Mouse (Mus musculus) heart, adult 8-10 months (tissue): Measurements from ENCODE around the gene Prrc2b. TPM values are rescaled to one million over a fixed set of nuclear protein-coding genes. Genes with fewer than 3 reads are reported as not detected.

Experiments
- DNase-seq: peaks from one replicate; pipeline ENCODE4 v3.0.0; 2022; ENCODE audit warnings: low spot score
- microRNA-seq: library from miRNA; unstranded; fragments of <30 nt; microRNA quantifications from one replicate; pipeline ENCODE4 v1.2.0, GENCODE M21; 2022
- total RNA-seq, 4 experiments: library from RNA; stranded (reverse); gene quantifications; 2 replicates each; pipeline ENCODE4 v1.2.4; 2022

Gene Prrc2b
- total RNA-seq, 4 experiments from 2014 or later, result 83.5 to 94.1 (median 89.2) TPM

GRCm38 (mm10) chr2:32275823-32276222, 124.9 kb downstream of the Prrc2b start:
- DNase-seq, result no peak

GRCm38 (mm10) chr2:32282289-32282688, 131.4 kb downstream of the Prrc2b start:
- DNase-seq, result no peak

GRCm38 (mm10) chr2:32282727-32283126, 131.8 kb downstream of the Prrc2b start:
- peak; percentile 44 for DNase-seq

GRCm38 (mm10) chr2:32283986-32284385, 133.1 kb downstream of the Prrc2b start:
- no peak for DNase-seq

Small RNA genes lying within 50 kb of the gene (microRNA-seq; reads per million reads assigned to microRNA genes)
- not detected for gene Gm27805

Other genes starting within 250 kb of the Prrc2b start
- gene Aif1l, start 200.9 kb upstream of the Prrc2b start, total RNA-seq, result 1 to 10 TPM; 2.2 to 4.2 (median 2.9) TPM
- gene Nup214, start 176.6 kb upstream of the Prrc2b start, total RNA-seq, result 10 to 100 TPM; 27.1 to 36.7 (median 34.4) TPM
- 10 to 100 TPM; 12.7 to 26.1 (median 16.3) TPM for gene Fam78a, start 66.2 kb upstream of the Prrc2b start, total RNA-seq
- 10 to 100 TPM; 34.7 to 48.9 (median 42.6) TPM for gene Plpp7, start 55.6 kb upstream of the Prrc2b start, total RNA-seq
- gene Pomt1, start 85.5 kb downstream of the Prrc2b start, total RNA-seq, result 10 to 100 TPM; 12.5 to 15.0 (median 14.0) TPM
- gene Uck1, start 109.1 kb downstream of the Prrc2b start, total RNA-seq, result 10 to 100 TPM; 22.9 to 24.5 (median 23.3) TPM
- gene Golga2, start 136.3 kb downstream of the Prrc2b start, total RNA-seq, result 10 to 100 TPM; 75.1 to 88.9 (median 80.2) TPM
- gene Swi5, start 137.0 kb downstream of the Prrc2b start, total RNA-seq, result 100 to 1,000 TPM; 221 to 257 (median 231) TPM
- gene Ciz1, start 201.2 kb downstream of the Prrc2b start, total RNA-seq, result 10 to 100 TPM; 25.8 to 34.9 (median 28.0) TPM
- 1 to 10 TPM; 3.5 to 7.5 (median 4.6) TPM for gene Dnm1, start 202.3 kb downstream of the Prrc2b start, total RNA-seq
- gene 1110008P14Rik, start 230.9 kb downstream of the Prrc2b start, total RNA-seq, result 10 to 100 TPM; 43.8 to 49.1 (median 45.3) TPM
- gene Lcn2, start 237.2 kb downstream of the Prrc2b start, total RNA-seq, result 1 to 10 TPM; 3.7 to 7.2 (median 6.4) TPM
- 10 to 100 TPM; 58.8 to 71.3 (median 63.6) TPM for gene Ptges2, start 244.8 kb downstream of the Prrc2b start, total RNA-seq